Mouse (Mus musculus): ENCODE data around the gene Hmgcs2.

DNA sequence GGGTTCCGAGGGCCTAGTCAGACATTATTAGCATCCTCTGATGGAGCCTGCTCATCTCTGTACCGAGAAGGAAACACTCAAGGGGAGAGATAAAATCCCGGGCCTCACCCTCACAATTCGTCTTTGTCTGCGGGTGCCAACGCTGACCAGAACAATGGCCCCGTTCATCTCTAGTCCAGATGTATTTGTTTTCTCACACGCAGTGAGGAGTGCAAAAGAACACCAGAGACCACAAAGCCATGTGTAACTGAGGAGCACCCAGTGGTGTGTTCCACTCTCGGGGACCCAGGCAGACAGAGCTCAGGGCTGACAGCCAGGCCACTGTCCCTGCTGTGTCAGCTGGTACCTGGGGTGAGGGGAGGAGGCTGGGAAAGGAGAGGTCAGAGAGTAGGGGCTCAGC, 44.0 kb downstream of the Hmgcs2 start:
- TF ChIP-seq CTCF (IDR thresholded peaks at IDR 0.05; ENCODE audit: control insufficient read depth, insufficient read depth, low read length) (no peak), POLR2A (IDR thresholded peaks at IDR 0.05; ENCODE audit: borderline replicate concordance, control insufficient read depth, low read depth, low read length) (no peak)

Measured in bone marrow, adult 2 months (tissue).